8 mouse cellular contexts compared by ENCODE assay signal in the genomic region with DNA sequence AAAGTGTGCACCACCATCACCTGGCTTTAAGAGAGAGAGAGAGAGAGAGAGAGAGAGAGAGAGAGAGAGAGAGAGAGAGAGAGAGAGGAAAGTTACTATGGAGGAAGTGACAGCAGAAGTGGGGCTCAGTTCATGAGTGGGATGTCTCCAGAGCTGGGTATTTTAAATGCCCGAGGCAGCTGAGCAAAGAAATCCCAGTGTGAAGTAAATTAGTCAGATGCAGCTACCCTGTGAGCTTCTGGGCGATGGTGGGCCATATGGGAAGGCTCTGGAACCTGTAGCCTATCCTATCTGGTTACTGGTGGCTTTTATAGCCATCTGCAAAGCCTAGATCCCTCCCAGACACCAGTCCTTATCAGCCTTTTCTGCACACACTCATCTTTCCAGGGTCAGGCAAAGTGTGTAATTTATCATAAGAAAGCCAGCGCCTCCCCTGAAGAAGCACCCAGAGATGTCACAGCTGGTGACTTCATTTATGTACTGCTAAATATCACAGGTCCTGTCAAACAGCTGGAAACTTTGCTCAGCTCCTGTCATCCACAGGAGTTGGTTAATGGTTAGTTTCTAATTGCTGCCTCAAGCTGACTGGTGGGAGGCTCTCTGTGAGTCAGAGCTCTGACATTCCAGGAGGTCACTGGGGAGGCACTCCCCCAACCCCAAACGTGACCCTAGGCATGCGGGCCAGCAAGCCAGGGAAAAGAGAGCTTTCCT.
A peak's percentile ranks its signal among the peaks of the same experiment; 100 is the strongest.
DNase-seq lines count a peak whose midpoint lies in the region; ATAC-seq and TF ChIP-seq lines count a peak whose summit lies in the region.

No protein-coding gene starts in this region.

- H3K4me2 ChIP-seq in heart, embryonic 12.5 days = no peak overlapping the region
- no peak overlapping the region for H3K4me2 ChIP-seq in hindbrain, embryonic 13.5 days

- peak; percentile 80 for DNase-seq in MEL (ENCODE audit: low read depth, low spot score)
- peak; percentile 74 to 82 for DNase-seq in kidney, postnatal 36 days
- DNase-seq in ovary, adult 18-20 months (ENCODE audit: low spot score) = peak; percentile 49
- no peak for DNase-seq in spleen, postnatal 14 days (ENCODE audit: low spot score in 2 of 2)

- H3K36me3 ChIP-seq in MEL (ENCODE audit: control insufficient read depth in 1 of 2, insufficient read depth in 2 of 2, low read length in 2 of 2) = peaks cover 0 to 12% of the 10 kb centered on the region in 2 experiments; a peak in 2 of 4 replicates
- H3K36me3 ChIP-seq in heart, embryonic 12.5 days = no peaks in the 10 kb centered on the region
- no peaks in the 10 kb centered on the region for H3K36me3 ChIP-seq in hindbrain, embryonic 13.5 days

- H3K9ac ChIP-seq in MEL (ENCODE audit: control insufficient read depth, low read depth, low read length, poor library complexity, severe bottlenecking) = no peak overlapping the region
- no peak overlapping the region for H3K9ac ChIP-seq in heart, embryonic 12.5 days
- H3K9ac ChIP-seq in hindbrain, embryonic 13.5 days = no peak overlapping the region

- peak; percentile 21; the same call in 1 of the 2 replicates for ATAC-seq in common myeloid progenitor, adult 5-6 weeks (replicated peaks; ENCODE audit: low read depth, poor library complexity, severe bottlenecking)
- ATAC-seq in heart, embryonic 12.5 days (ENCODE audit: insufficient number of reproducible peaks, low FRiP score) = peak; percentile 46; the same call in 1 of the 2 replicates
- no peak for ATAC-seq in hindbrain, embryonic 13.5 days (ENCODE audit: low FRiP score)
- no peak for ATAC-seq in activated CD4-positive, CD25-positive, alpha-beta regulatory T cell, adult 4 months

- peaks cover 3 to 22% of the 10 kb centered on the region in 2 experiments; a peak in 3 of 4 replicates for H3K4me1 ChIP-seq in MEL (ENCODE audit: control insufficient read depth in 1 of 2, insufficient read depth in 2 of 2, low read length in 2 of 2)
- peaks cover 29% of the 10 kb centered on the region for H3K4me1 ChIP-seq in heart, embryonic 12.5 days (replicated peaks)
- 0 out of 2 replicates have a peak, but pooled peaks cover 12% of the 10 kb centered on the region for H3K4me1 ChIP-seq in hindbrain, embryonic 13.5 days (replicated peaks)

- TF ChIP-seq RAD21 in MEL (IDR thresholded peaks at IDR 0.05; ENCODE audit: low read depth, low read length) = no peak

- TF ChIP-seq EP300 in MEL (IDR thresholded peaks at IDR 0.05; ENCODE audit: low read depth in 1 of 2, low read length in 2 of 2) = peak; percentile 84 to 85

- no peak overlapping the region for H3K27ac ChIP-seq in MEL (ENCODE audit: control insufficient read depth, low read depth, low read length)
- H3K27ac ChIP-seq in heart, embryonic 12.5 days (ENCODE audit: poor library complexity, severe bottlenecking) = peak overlapping the region; percentile 38; the same call in 1 of the 2 replicates
- no peak overlapping the region for H3K27ac ChIP-seq in hindbrain, embryonic 13.5 days

- H3K4me3 ChIP-seq in MEL (ENCODE audit: control insufficient read depth in 1 of 2, insufficient read depth in 1 of 2, low read depth in 2 of 2, low read length in 2 of 2) = no peak overlapping the region
- no peak overlapping the region for H3K4me3 ChIP-seq in heart, embryonic 12.5 days
- no peak overlapping the region for H3K4me3 ChIP-seq in hindbrain, embryonic 13.5 days

- H3K79me2 ChIP-seq in MEL (ENCODE audit: control insufficient read depth, insufficient read depth, low read length, poor library complexity) = no peaks in the 10 kb centered on the region

- no peaks in the 10 kb centered on the region for H3K9me3 ChIP-seq in MEL (replicated peaks; ENCODE audit: insufficient read depth, low read length)
- H3K9me3 ChIP-seq in heart, embryonic 12.5 days (replicated peaks) = no peaks in the 10 kb centered on the region
- no peaks in the 10 kb centered on the region for H3K9me3 ChIP-seq in hindbrain, embryonic 13.5 days

- no peak for TF ChIP-seq POLR2A in MEL (IDR thresholded peaks at IDR 0.05; ENCODE audit: control insufficient read depth in 1 of 2, insufficient read depth in 1 of 2, low read depth in 1 of 2, low read length in 2 of 2, poor library complexity in 1 of 2)

- H3K27me3 ChIP-seq in MEL (ENCODE audit: control insufficient read depth in 1 of 2, insufficient read depth in 2 of 2, low read length in 2 of 2) = no peaks in the 10 kb centered on the region
- no peaks in the 10 kb centered on the region for H3K27me3 ChIP-seq in heart, embryonic 12.5 days (replicated peaks)
- no peaks in the 10 kb centered on the region for H3K27me3 ChIP-seq in hindbrain, embryonic 13.5 days

- TF ChIP-seq CTCF in MEL (IDR thresholded peaks at IDR 0.05 in 2 of 3, conservative IDR thresholded peaks at IDR 0.05 in 1 of 3; ENCODE audit: control insufficient read depth in 1 of 3, insufficient read depth in 1 of 3, low read depth in 2 of 3, low read length in 3 of 3, poor library complexity in 1 of 3, severe bottlenecking in 1 of 3) = no peak

- WGBS in heart, embryonic 12.5 days = 9% methylated on average over 5 of the region's 5 CpGs
- 36% methylated on average over 5 of the region's 5 CpGs for WGBS in hindbrain, embryonic 13.5 days

TF ChIP-seq in MEL, 35 proteins besides CTCF, POLR2A, EP300 and RAD21:
- peak; percentile 88 for TF ChIP-seq ETS1 (IDR thresholded peaks at IDR 0.05; ENCODE audit: low read depth, low read length)
- TF ChIP-seq SMC3 (IDR thresholded peaks at IDR 0.05; ENCODE audit: low read depth, low read length) = no peak
- peak; percentile 90 for TF ChIP-seq GATA1 (IDR thresholded peaks at IDR 0.05; ENCODE audit: low read depth, low read length)
- TF ChIP-seq POLR2AphosphoS5 (IDR thresholded peaks at IDR 0.05; ENCODE audit: borderline replicate concordance, low read depth, low read length) = no peak
- peak; percentile 67; the same call in 1 of the 2 replicates for TF ChIP-seq JUND (IDR thresholded peaks at IDR 0.05; ENCODE audit: low read depth, low read length)
- no peak for TF ChIP-seq ZKSCAN1 (IDR thresholded peaks at IDR 0.05; ENCODE audit: low read depth, low read length)
- TF ChIP-seq SIN3A (IDR thresholded peaks at IDR 0.05; ENCODE audit: low read length) = peak; percentile 66; the same call in 1 of the 2 replicates
- TF ChIP-seq TAL1 (IDR thresholded peaks at IDR 0.05; ENCODE audit: low read length) = peak; percentile 76
- no peak for TF ChIP-seq E2F4 (IDR thresholded peaks at IDR 0.05; ENCODE audit: borderline replicate concordance, low read depth, low read length)
- TF ChIP-seq MXI1 (IDR thresholded peaks at IDR 0.05; ENCODE audit: low read depth, low read length) = 0 out of 2 replicates have a peak, but pooled peaks have one; percentile 44
- TF ChIP-seq POLR2AphosphoS2 (IDR thresholded peaks at IDR 0.05; ENCODE audit: low read length) = no peak
- peak; percentile 50; the same call in 1 of the 2 replicates for TF ChIP-seq BHLHE40 (IDR thresholded peaks at IDR 0.05; ENCODE audit: borderline replicate concordance, low read depth, low read length)
- TF ChIP-seq KAT2A (conservative IDR thresholded peaks at IDR 0.05; ENCODE audit: low read depth, low read length) = no peak
- no peak for TF ChIP-seq CHD1 (IDR thresholded peaks at IDR 0.05; ENCODE audit: low read depth, low read length)
- TF ChIP-seq TBP (IDR thresholded peaks at IDR 0.05; ENCODE audit: low read depth, low read length) = no peak
- peak; percentile 90 for TF ChIP-seq TCF12 (IDR thresholded peaks at IDR 0.05; ENCODE audit: low read depth, low read length)
- no peak for TF ChIP-seq USF1 (IDR thresholded peaks at IDR 0.05; ENCODE audit: low read depth, low read length)
- TF ChIP-seq RCOR1 (IDR thresholded peaks at IDR 0.05; ENCODE audit: low read depth, low read length) = peak; percentile 69
- no peak for TF ChIP-seq UBTF (IDR thresholded peaks at IDR 0.05; ENCODE audit: borderline replicate concordance, insufficient read depth, low read depth, low read length)

Comparison
In these comparisons a context has a peak if more than half of its experiments do, and no peak if none do; other contexts are left out.
1. DNase-seq: peak in MEL (single experiment), kidney, postnatal 36 days (2 of 2) and ovary, adult 18-20 months (single experiment); none in spleen, postnatal 14 days (0 of 2).
2. ATAC-seq: peak in common myeloid progenitor, adult 5-6 weeks (single experiment) and heart, embryonic 12.5 days (single experiment); none in hindbrain, embryonic 13.5 days (single experiment) and activated CD4-positive, CD25-positive, alpha-beta regulatory T cell, adult 4 months (single experiment).